Mouse (Mus musculus) cerebellum, adult 2 months (tissue): Measurements from ENCODE around the gene Entpd3.

ENCODE experiments used
- CTCF ChIP-seq: fragments of 200-500 bp; IDR thresholded peaks from 2 replicates; pipeline ENCODE4 v1.5.1; 2011; ENCODE audit warnings: low read depth, mild to moderate bottlenecking, control low read depth, low read length, moderate library complexity, borderline replicate concordance; ENCODE audit not compliant: insufficient read depth
- POLR2A ChIP-seq: fragments of 200-500 bp; IDR thresholded peaks from 2 replicates; pipeline ENCODE4 v1.6.1; 2011; ENCODE audit warnings: low read length, control low read depth, borderline replicate concordance; ENCODE audit not compliant: insufficient read depth

- no peak for TF ChIP-seq POLR2A
- no peak for TF ChIP-seq CTCF
Observed at GRCm38 (mm10) chr9:120571593-120572385, 32.2 kb downstream of the Entpd3 start.
